Mouse (Mus musculus) forebrain, embryonic 11.5 days (tissue): ENCODE data around the gene Dlgap1. TPM values are rescaled to one million over a fixed set of nuclear protein-coding genes. Genes with fewer than 3 reads are reported as not detected.

Experiments
- ATAC-seq: fragments of 200-750 bp; cut with Nextera tagmentation; replicated peaks from 2 replicates; pipeline ENCODE4 v1.8.0; 2017; ENCODE audit warnings: moderate TSS enrichment; ENCODE audit not compliant: low FRiP score
- DNase-seq: peaks from one replicate; pipeline ENCODE4 v3.0.0-alpha.2; 2017; ENCODE audit warnings: low spot score
- H3K27ac ChIP-seq: fragments of 300-500 bp; sonication (generic); 2 replicates; pipeline ENCODE4 v1.5.1; 2014; ENCODE audit warnings: low read depth, low read length
- H3K27me3 ChIP-seq: fragments of 300-500 bp; sonication (generic); 2 replicates; pipeline ENCODE4 v1.6.1; 2014; ENCODE audit warnings: mild to moderate bottlenecking, low read length, mixed read lengths; ENCODE audit not compliant: control insufficient read depth, insufficient read depth
- H3K36me3 ChIP-seq: fragments of 300-500 bp; sonication (generic); 2 replicates; pipeline ENCODE4 v1.6.1; 2014; ENCODE audit warnings: mild to moderate bottlenecking, low read length, moderate library complexity, mixed read lengths; ENCODE audit not compliant: control insufficient read depth, insufficient read depth
- H3K4me1 ChIP-seq: fragments of 300-500 bp; sonication (generic); replicated peaks from 2 replicates; pipeline ENCODE4 v1.6.1; 2014; ENCODE audit warnings: low read length, mixed read lengths; ENCODE audit not compliant: control insufficient read depth, insufficient read depth
- H3K4me2 ChIP-seq: fragments of 300-500 bp; sonication (generic); 2 replicates; pipeline ENCODE4 v1.6.1; 2014; ENCODE audit warnings: low read depth, mild to moderate bottlenecking, low read length, moderate library complexity, mixed read lengths; ENCODE audit not compliant: severe bottlenecking
- H3K4me3 ChIP-seq: fragments of 300-500 bp; sonication (generic); 2 replicates; pipeline ENCODE4 v1.5.1; 2014; ENCODE audit warnings: low read depth, low read length
- H3K9ac ChIP-seq: fragments of 300-500 bp; sonication (generic); 2 replicates; pipeline ENCODE4 v1.6.1; 2014; ENCODE audit warnings: low read length
- H3K9me3 ChIP-seq: fragments of 300-500 bp; sonication (generic); 2 replicates; pipeline ENCODE4 v1.6.1; 2016; ENCODE audit warnings: low read length, mixed read lengths; ENCODE audit not compliant: control insufficient read depth
- WGBS: fragments of 180-500 bp; shearing (Covaris S2); extraction: QIAGEN DNeasy Blood & Tissue Kit; methylation state at CpG from one replicate; pipeline ENCODE4 v1.1.7; 2014; 5-methylcytosine and 5-hydroxymethylcytosine counted together
- polyA plus RNA-seq: library from polyadenylated mRNA; unstranded; fragments of >200 nt; fragmentation: Nextera tagmentation; extraction: Ambion mirVana; gene quantifications from 2 replicates; pipeline ENCODE4 v1.2.1, GENCODE M21; 2014

The Dlgap1 gene
- polyA plus RNA-seq, 1 experiment from 2014 or later = 3.0 TPM

DNA sequence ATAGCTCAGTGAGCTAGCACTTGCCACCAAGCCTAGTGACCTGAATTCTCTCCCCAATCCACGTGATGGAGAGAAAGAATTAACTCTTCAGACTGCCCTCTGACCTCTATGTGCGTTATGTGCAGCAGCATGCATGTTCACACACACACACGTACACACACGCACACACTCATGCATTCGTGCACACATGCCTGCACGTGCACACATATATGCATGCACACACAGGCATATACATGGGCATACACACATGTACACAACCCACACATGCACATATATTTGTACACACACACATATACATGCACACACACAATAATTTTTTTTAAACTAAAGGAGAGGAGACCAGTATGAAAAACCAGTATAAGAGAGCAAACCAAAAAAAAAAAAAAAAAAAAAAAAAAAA lies 465.7 kb downstream of the Dlgap1 start:
- Histone ChIP-seq H3K4me1 (no peaks in the 10 kb centered on the region), H3K27ac (no peak overlapping the region), H3K4me2 (no peak overlapping the region), H3K36me3 (no peaks in the 10 kb centered on the region), H3K9ac (no peak overlapping the region), H3K4me3 (no peak overlapping the region), H3K9me3 (no peaks in the 10 kb centered on the region), H3K27me3 (no peaks in the 10 kb centered on the region)
- DNase-seq (no peak), ATAC-seq (no peak)
- 94% methylated on average over 6 of the region's 6 CpGs for WGBS

GRCm38 (mm10) chr17:70435612-70436011 lies 466.7 kb downstream of the Dlgap1 start:
- ATAC-seq (no peak), DNase-seq (no peak)
- Histone ChIP-seq H3K4me3 (no peak overlapping the region), H3K9me3 (no peaks in the 10 kb centered on the region), H3K4me2 (no peak overlapping the region), H3K36me3 (no peaks in the 10 kb centered on the region), H3K27me3 (no peaks in the 10 kb centered on the region), H3K4me1 (no peaks in the 10 kb centered on the region), H3K9ac (no peak overlapping the region), H3K27ac (no peak overlapping the region)
- 87% methylated on average over 6 of the region's 6 CpGs for WGBS

DNA sequence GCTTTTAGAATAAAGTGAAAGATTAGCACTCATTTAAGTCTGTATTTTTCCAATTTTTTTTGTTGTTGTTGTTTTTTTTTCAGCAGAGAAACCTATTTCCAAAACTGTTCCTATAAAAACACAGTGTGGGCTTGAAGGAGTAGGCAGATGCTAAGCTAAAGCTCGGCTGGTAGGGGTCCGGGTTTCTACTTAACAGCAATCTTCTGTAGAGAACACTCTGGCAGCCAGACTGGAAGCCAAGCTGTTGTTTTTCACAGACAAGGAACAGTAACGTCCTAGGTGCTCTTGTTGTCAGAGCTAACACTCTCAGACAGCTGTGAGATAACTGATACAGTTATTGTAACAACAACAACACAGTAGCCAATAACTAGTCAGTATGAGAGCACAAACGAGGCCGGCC lies 468.4 kb downstream of the Dlgap1 start:
- no peak overlapping the region for H3K4me2 ChIP-seq
- 82% methylated on average over 5 of the region's 5 CpGs for WGBS
- ATAC-seq (no peak), DNase-seq (no peak)
- no peaks in the 10 kb centered on the region for H3K36me3 ChIP-seq
- H3K9ac ChIP-seq = no peak overlapping the region
- no peaks in the 10 kb centered on the region for H3K27me3 ChIP-seq
- no peak overlapping the region for H3K27ac ChIP-seq
- H3K4me1 ChIP-seq = no peaks in the 10 kb centered on the region
- no peaks in the 10 kb centered on the region for H3K9me3 ChIP-seq
- H3K4me3 ChIP-seq = no peak overlapping the region

- Histone ChIP-seq H3K4me2 (no peak overlapping the region), H3K9me3 (no peaks in the 10 kb centered on the region), H3K27ac (no peak overlapping the region), H3K9ac (no peak overlapping the region), H3K27me3 (no peaks in the 10 kb centered on the region), H3K4me3 (no peak overlapping the region), H3K4me1 (no peaks in the 10 kb centered on the region), H3K36me3 (no peaks in the 10 kb centered on the region)
- WGBS = 94% methylated on average over 14 of the region's 14 CpGs
- no peak for DNase-seq
- no peak for ATAC-seq
Observed at GRCm38 (mm10) chr17:70442976-70443375, 474.1 kb downstream of the Dlgap1 start.

- Histone ChIP-seq H3K4me2 (no peak overlapping the region), H3K4me3 (no peak overlapping the region), H3K9me3 (no peaks in the 10 kb centered on the region), H3K4me1 (no peaks in the 10 kb centered on the region), H3K27ac (no peak overlapping the region), H3K36me3 (no peaks in the 10 kb centered on the region), H3K27me3 (no peaks in the 10 kb centered on the region), H3K9ac (no peak overlapping the region)
- WGBS = 83% methylated on average over 8 of the region's 8 CpGs
- ATAC-seq (no peak), DNase-seq (no peak)
Observed at GRCm38 (mm10) chr17:70446451-70446850, 477.6 kb downstream of the Dlgap1 start.

DNA sequence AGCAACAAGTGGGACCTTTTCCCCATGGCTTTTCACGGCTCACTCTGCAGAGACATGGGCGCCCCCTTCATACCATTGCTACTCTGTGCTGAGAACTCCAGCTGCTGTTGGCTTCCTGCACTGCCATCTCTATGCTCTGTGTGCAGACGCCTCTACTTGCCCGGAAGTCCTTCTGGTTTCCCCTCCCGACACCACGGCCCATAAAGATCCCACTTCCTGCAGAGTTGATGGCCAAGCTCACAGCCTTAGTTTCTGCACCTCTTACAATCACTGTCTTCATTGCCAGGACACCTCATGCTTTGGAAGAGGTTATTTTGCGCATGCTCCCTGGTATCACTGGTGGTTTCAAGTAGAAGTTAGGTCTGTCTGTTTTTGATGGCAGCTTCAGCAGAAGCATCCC lies 486.2 kb downstream of the Dlgap1 start:
- Histone ChIP-seq H3K4me3 (no peak overlapping the region), H3K4me1 (no peaks in the 10 kb centered on the region), H3K27me3 (no peaks in the 10 kb centered on the region), H3K9me3 (no peaks in the 10 kb centered on the region), H3K36me3 (no peaks in the 10 kb centered on the region), H3K27ac (no peak overlapping the region), H3K9ac (no peak overlapping the region), H3K4me2 (no peak overlapping the region)
- WGBS = 93% methylated on average over 7 of the region's 7 CpGs
- no peak for ATAC-seq
- DNase-seq = no peak

DNA sequence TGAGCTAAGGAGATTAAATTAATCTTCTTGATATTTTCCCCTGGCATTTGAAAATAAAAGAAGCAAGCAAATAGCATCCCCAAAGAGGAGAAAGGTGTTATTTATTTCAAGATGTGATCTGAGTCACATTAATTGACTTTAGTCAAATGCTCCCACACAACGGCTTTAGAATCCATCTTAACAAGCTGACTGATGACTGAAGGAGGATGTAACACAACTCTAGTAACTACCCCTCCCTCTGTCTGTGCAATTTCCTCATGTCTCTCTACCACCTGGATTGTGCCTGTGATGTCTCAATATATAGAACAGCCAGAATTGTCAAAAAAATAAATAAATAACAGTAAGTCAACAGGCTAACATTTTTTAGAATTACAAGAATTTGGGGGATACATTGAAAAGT lies 488.2 kb downstream of the Dlgap1 start:
- no peak for ATAC-seq
- no peak overlapping the region for H3K4me3 ChIP-seq
- no peaks in the 10 kb centered on the region for H3K9me3 ChIP-seq
- H3K4me1 ChIP-seq = no peaks in the 10 kb centered on the region
- H3K4me2 ChIP-seq = no peak overlapping the region
- WGBS = 79% methylated on average over 1 of the region's 1 CpGs
- no peak for DNase-seq
- H3K27ac ChIP-seq = no peak overlapping the region
- H3K27me3 ChIP-seq = no peaks in the 10 kb centered on the region
- H3K9ac ChIP-seq = no peak overlapping the region
- H3K36me3 ChIP-seq = no peaks in the 10 kb centered on the region

- no peak overlapping the region for H3K4me3 ChIP-seq
- H3K4me1 ChIP-seq = no peaks in the 10 kb centered on the region
- H3K9ac ChIP-seq = no peak overlapping the region
- no peaks in the 10 kb centered on the region for H3K36me3 ChIP-seq
- no peaks in the 10 kb centered on the region for H3K27me3 ChIP-seq
- H3K9me3 ChIP-seq = no peaks in the 10 kb centered on the region
- WGBS = 90% methylated on average over 8 of the region's 8 CpGs
- no peak overlapping the region for H3K27ac ChIP-seq
- DNase-seq = no peak
- ATAC-seq = no peak
- H3K4me2 ChIP-seq = no peak overlapping the region
Observed at GRCm38 (mm10) chr17:70462231-70462630, 493.4 kb downstream of the Dlgap1 start.

GRCm38 (mm10) chr17:70462771-70463491 lies 494.1 kb downstream of the Dlgap1 start:
- H3K36me3 ChIP-seq = no peaks in the 10 kb centered on the region
- H3K27me3 ChIP-seq = no peaks in the 10 kb centered on the region
- no peak overlapping the region for H3K27ac ChIP-seq
- ATAC-seq (no peak), DNase-seq (no peak)
- H3K4me1 ChIP-seq = no peaks in the 10 kb centered on the region
- no peaks in the 10 kb centered on the region for H3K9me3 ChIP-seq
- WGBS = 80% methylated on average over 8 of the region's 8 CpGs
- H3K9ac ChIP-seq = no peak overlapping the region
- no peak overlapping the region for H3K4me2 ChIP-seq
- H3K4me3 ChIP-seq = no peak overlapping the region
